12 mouse cellular contexts compared by ENCODE assay signal in genomic region chr19:28560801-28561696, GRCm38 (mm10).
A peak's percentile ranks its signal among the peaks of the same experiment; 100 is the strongest.
DNase-seq lines count a peak whose midpoint lies in the region; ATAC-seq lines count a peak whose summit lies in the region.
"Had no signal": no experiment of that assay in that cellular context is flagged by ENCODE, and none has a peak within 500 bp of the region (broad histone marks: within the 10 kb centered on the region; RNA-seq: fewer than 3 reads in every experiment).

No protein-coding gene starts in this region.

- H3K4me3 ChIP-seq in lung, embryonic 15.5 days: no peak overlapping the region
- no peak overlapping the region for H3K4me3 ChIP-seq in embryonic facial prominence, embryonic 14.5 days (ENCODE audit: low read depth, low read length)
- no peak overlapping the region for H3K4me3 ChIP-seq in midbrain, embryonic 15.5 days
- H3K4me3 ChIP-seq: heart, embryonic 15.5 days had no signal

- DNase-seq in lung, postnatal 14 days: no peak
- DNase-seq in embryonic facial prominence, embryonic 14.5 days (ENCODE audit: low spot score): peak; percentile 40
- peak; percentile 53 to 67 for DNase-seq in kidney, adult 8-10 months
- no peak for DNase-seq in urinary bladder, postnatal 14 days (ENCODE audit: low spot score)
- DNase-seq in frontal cortex, postnatal 10 days (ENCODE audit: low spot score in 2 of 2): no peak
- DNase-seq in thymus, postnatal 0 days (ENCODE audit: low spot score): no peak
- DNase-seq: cerebellum, adult 18-20 months; right cerebral cortex, postnatal 4 days had no signal

- no peaks in the 10 kb centered on the region for H3K36me3 ChIP-seq in lung, embryonic 15.5 days
- H3K36me3 ChIP-seq in embryonic facial prominence, embryonic 14.5 days (ENCODE audit: control insufficient read depth, insufficient read depth, low read length): no peaks in the 10 kb centered on the region
- H3K36me3 ChIP-seq in midbrain, embryonic 15.5 days (replicated peaks): no peaks in the 10 kb centered on the region
- H3K36me3 ChIP-seq: heart, embryonic 15.5 days had no signal

- H3K27me3 ChIP-seq in lung, embryonic 15.5 days: no peaks in the 10 kb centered on the region
- no peaks in the 10 kb centered on the region for H3K27me3 ChIP-seq in embryonic facial prominence, embryonic 14.5 days (replicated peaks; ENCODE audit: control insufficient read depth, insufficient read depth, low read length)
- H3K27me3 ChIP-seq in midbrain, embryonic 15.5 days (replicated peaks): no peaks in the 10 kb centered on the region
- H3K27me3 ChIP-seq: heart, embryonic 15.5 days had no signal

- H3K27ac ChIP-seq in lung, embryonic 15.5 days: peak overlapping the region; percentile 33; the same call in 1 of the 2 replicates
- peak overlapping the region; percentile 36; the same call in 1 of the 2 replicates for H3K27ac ChIP-seq in embryonic facial prominence, embryonic 14.5 days (replicated peaks; ENCODE audit: low read depth, low read length)
- 0 out of 2 replicates have a peak overlapping the region, but pooled peaks have one; percentile 0 for H3K27ac ChIP-seq in midbrain, embryonic 15.5 days
- H3K27ac ChIP-seq: heart, embryonic 15.5 days; liver, embryonic 14.5 days had no signal

- no peaks in the 10 kb centered on the region for H3K9me3 ChIP-seq in lung, embryonic 15.5 days
- no peaks in the 10 kb centered on the region for H3K9me3 ChIP-seq in embryonic facial prominence, embryonic 14.5 days (ENCODE audit: control insufficient read depth, low read length)
- H3K9me3 ChIP-seq in midbrain, embryonic 15.5 days: no peaks in the 10 kb centered on the region
- H3K9me3 ChIP-seq: heart, embryonic 15.5 days had no signal

- H3K4me2 ChIP-seq in lung, embryonic 15.5 days: no peak overlapping the region
- H3K4me2 ChIP-seq in embryonic facial prominence, embryonic 14.5 days (ENCODE audit: low read depth, low read length): no peak overlapping the region
- no peak overlapping the region for H3K4me2 ChIP-seq in midbrain, embryonic 15.5 days
- H3K4me2 ChIP-seq: heart, embryonic 15.5 days had no signal

- peaks cover 27% of the 10 kb centered on the region for H3K4me1 ChIP-seq in lung, embryonic 15.5 days
- peaks cover 15% of the 10 kb centered on the region; the same call in 1 of the 2 replicates for H3K4me1 ChIP-seq in embryonic facial prominence, embryonic 14.5 days (ENCODE audit: control insufficient read depth, insufficient read depth, low read length)
- H3K4me1 ChIP-seq in midbrain, embryonic 15.5 days: peaks cover 8% of the 10 kb centered on the region; the same call in 1 of the 2 replicates

- WGBS in lung, embryonic 15.5 days: 51% methylated on average over 8 of the region's 8 CpGs
- 43% methylated on average over 8 of the region's 8 CpGs for WGBS in embryonic facial prominence, embryonic 14.5 days
- WGBS in midbrain, embryonic 15.5 days: 18% methylated on average over 8 of the region's 8 CpGs

- H3K9ac ChIP-seq in lung, embryonic 15.5 days: no peak overlapping the region
- H3K9ac ChIP-seq in embryonic facial prominence, embryonic 14.5 days (ENCODE audit: low read depth, low read length): no peak overlapping the region
- H3K9ac ChIP-seq in midbrain, embryonic 15.5 days: no peak overlapping the region
- H3K9ac ChIP-seq: heart, embryonic 15.5 days; liver, embryonic 14.5 days had no signal

- no peak for ATAC-seq in lung, embryonic 15.5 days (ENCODE audit: borderline replicate concordance, extremely low read depth, low FRiP score, low TSS enrichment)
- ATAC-seq in embryonic facial prominence, embryonic 14.5 days (ENCODE audit: low read depth): no peak; the same call in 1 of the 2 replicates
- ATAC-seq in midbrain, embryonic 15.5 days (replicated peaks): no peak

Comparison
In these comparisons a context has a peak if more than half of its experiments do, and no peak if none do; other contexts are left out.
1. DNase-seq: peak in embryonic facial prominence, embryonic 14.5 days (single experiment) and kidney, adult 8-10 months (2 of 2); none in lung, postnatal 14 days (single experiment), urinary bladder, postnatal 14 days (single experiment), frontal cortex, postnatal 10 days (0 of 2) and thymus, postnatal 0 days (single experiment).
2. Peak in every context shown above with its lines, with median percentiles within 50 percentile points of each other: H3K27ac ChIP-seq.